Mouse (Mus musculus): ENCODE results near the gene Adh5. TPM values are rescaled to one million over a fixed set of nuclear protein-coding genes. Genes with fewer than 3 reads are reported as not detected.

Gene Adh5
- polyA plus RNA-seq, 1 experiment from 2014 or later: 169 TPM

GRCm38 (mm10) chr3:138489327-138490033, 46.6 kb downstream of the Adh5 start, which contains the start of gene Metap1:
TSS of gene Metap1 (minus strand) at chr3:138489515.
- Histone ChIP-seq H3K36me3 (ENCODE audit: control insufficient read depth, insufficient read depth, low read length) (peaks cover 15% of the 10 kb centered on the region; the same call in 1 of the 2 replicates), H3K27me3 (replicated peaks; ENCODE audit: control insufficient read depth, insufficient read depth, low read length) (no peaks in the 10 kb centered on the region), H3K4me3 (ENCODE audit: low read depth, low read length) (peak within 1 kb of the TSS; percentile 92), H3K27ac (replicated peaks; ENCODE audit: low read depth, low read length) (peak within 1 kb of the TSS; percentile 79), H3K4me1 (ENCODE audit: control insufficient read depth, insufficient read depth, low read length) (peaks cover 5% of the 10 kb centered on the region; the same call in 1 of the 2 replicates), H3K9me3 (ENCODE audit: control insufficient read depth, low read length) (no peaks in the 10 kb centered on the region), H3K9ac (ENCODE audit: low read depth, low read length) (peak within 1 kb of the TSS; percentile 89), H3K4me2 (ENCODE audit: low read depth, low read length) (peak within 1 kb of the TSS; percentile 83)
- under 1% methylated on average over 27 of the region's 65 CpGs for WGBS
- peak; percentile 99 for ATAC-seq (ENCODE audit: low read depth)
- DNase-seq (ENCODE audit: low spot score): peak; percentile 97

DNA sequence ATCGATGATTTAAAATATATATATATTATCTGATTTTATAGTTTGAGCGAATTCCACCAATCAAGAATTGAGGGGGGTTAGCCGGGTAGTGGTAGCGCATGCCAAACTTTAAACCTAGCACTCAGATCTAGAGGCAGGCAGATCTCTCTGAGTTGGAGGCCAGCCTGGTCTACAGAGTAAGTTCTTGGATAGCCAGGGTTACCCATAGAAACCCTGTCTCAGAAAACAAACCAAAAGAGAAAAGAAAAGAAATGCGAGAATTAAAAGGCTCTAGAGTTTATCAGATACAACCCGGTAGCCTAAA, 47.1 kb downstream of the Adh5 start:
- 23% methylated on average over 6 of the region's 6 CpGs for WGBS
- peak overlapping the region; percentile 89 for H3K9ac ChIP-seq (ENCODE audit: low read depth, low read length)
- no peak for ATAC-seq (ENCODE audit: low read depth)
- H3K36me3 ChIP-seq (ENCODE audit: control insufficient read depth, insufficient read depth, low read length): peaks cover 11% of the 10 kb centered on the region; the same call in 1 of the 2 replicates
- peaks cover 5% of the 10 kb centered on the region; the same call in 1 of the 2 replicates for H3K4me1 ChIP-seq (ENCODE audit: control insufficient read depth, insufficient read depth, low read length)
- H3K4me2 ChIP-seq (ENCODE audit: low read depth, low read length): peak overlapping the region; percentile 62
- H3K27me3 ChIP-seq (replicated peaks; ENCODE audit: control insufficient read depth, insufficient read depth, low read length): no peaks in the 10 kb centered on the region
- no peak for DNase-seq (ENCODE audit: low spot score)
- no peaks in the 10 kb centered on the region for H3K9me3 ChIP-seq (ENCODE audit: control insufficient read depth, low read length)
- peak overlapping the region; percentile 92 for H3K4me3 ChIP-seq (ENCODE audit: low read depth, low read length)
- no peak overlapping the region for H3K27ac ChIP-seq (replicated peaks; ENCODE audit: low read depth, low read length)

GRCm38 (mm10) chr3:138493668-138494067, 50.8 kb downstream of the Adh5 start:
- Histone ChIP-seq H3K4me3 (ENCODE audit: low read depth, low read length) (no peak overlapping the region), H3K27me3 (replicated peaks; ENCODE audit: control insufficient read depth, insufficient read depth, low read length) (no peaks in the 10 kb centered on the region), H3K9me3 (ENCODE audit: control insufficient read depth, low read length) (no peaks in the 10 kb centered on the region), H3K27ac (replicated peaks; ENCODE audit: low read depth, low read length) (no peak overlapping the region), H3K9ac (ENCODE audit: low read depth, low read length) (no peak overlapping the region), H3K4me1 (ENCODE audit: control insufficient read depth, insufficient read depth, low read length) (no peaks in the 10 kb centered on the region), H3K4me2 (ENCODE audit: low read depth, low read length) (no peak overlapping the region), H3K36me3 (ENCODE audit: control insufficient read depth, insufficient read depth, low read length) (no peaks in the 10 kb centered on the region)
- DNase-seq (ENCODE audit: low spot score) (no peak), ATAC-seq (ENCODE audit: low read depth) (no peak)
- 79% methylated on average over 3 of the region's 3 CpGs for WGBS

DNA sequence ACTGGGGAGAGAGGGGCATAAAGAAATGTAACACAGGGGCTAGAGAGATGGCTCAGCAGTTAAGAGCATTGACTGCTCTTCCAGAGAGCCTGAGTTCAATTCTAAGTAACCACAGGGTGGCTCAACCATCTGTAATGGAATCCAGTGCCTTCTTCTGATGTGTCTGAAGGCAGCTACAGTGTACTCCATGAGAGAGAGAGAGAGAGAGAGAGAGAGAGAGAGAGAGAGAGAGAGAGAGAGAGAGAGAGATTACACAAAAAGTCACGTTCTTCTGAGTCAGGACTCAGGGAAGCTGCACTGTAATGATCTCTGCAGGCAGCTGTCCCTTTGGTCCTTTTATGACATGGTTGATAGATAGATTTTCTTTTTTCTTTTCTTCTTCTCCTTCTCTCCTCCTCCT, 51.7 kb downstream of the Adh5 start:
- H3K9ac ChIP-seq (ENCODE audit: low read depth, low read length): no peak overlapping the region
- H3K36me3 ChIP-seq (ENCODE audit: control insufficient read depth, insufficient read depth, low read length): no peaks in the 10 kb centered on the region
- 29% methylated on average over 1 of the region's 1 CpGs for WGBS
- H3K4me2 ChIP-seq (ENCODE audit: low read depth, low read length): no peak overlapping the region
- no peak overlapping the region for H3K27ac ChIP-seq (replicated peaks; ENCODE audit: low read depth, low read length)
- ATAC-seq (ENCODE audit: low read depth): no peak
- no peak overlapping the region for H3K4me3 ChIP-seq (ENCODE audit: low read depth, low read length)
- no peak for DNase-seq (ENCODE audit: low spot score)
- no peaks in the 10 kb centered on the region for H3K4me1 ChIP-seq (ENCODE audit: control insufficient read depth, insufficient read depth, low read length)
- no peaks in the 10 kb centered on the region for H3K27me3 ChIP-seq (replicated peaks; ENCODE audit: control insufficient read depth, insufficient read depth, low read length)
- no peaks in the 10 kb centered on the region for H3K9me3 ChIP-seq (ENCODE audit: control insufficient read depth, low read length)

- Histone ChIP-seq H3K27ac (replicated peaks; ENCODE audit: low read depth, low read length) (no peak overlapping the region), H3K4me3 (ENCODE audit: low read depth, low read length) (no peak overlapping the region), H3K4me2 (ENCODE audit: low read depth, low read length) (no peak overlapping the region), H3K4me1 (ENCODE audit: control insufficient read depth, insufficient read depth, low read length) (no peaks in the 10 kb centered on the region), H3K36me3 (ENCODE audit: control insufficient read depth, insufficient read depth, low read length) (no peaks in the 10 kb centered on the region), H3K27me3 (replicated peaks; ENCODE audit: control insufficient read depth, insufficient read depth, low read length) (no peaks in the 10 kb centered on the region), H3K9ac (ENCODE audit: low read depth, low read length) (no peak overlapping the region), H3K9me3 (ENCODE audit: control insufficient read depth, low read length) (no peaks in the 10 kb centered on the region)
- no peak for ATAC-seq (ENCODE audit: low read depth)
- DNase-seq (ENCODE audit: low spot score): no peak
- 77% methylated on average over 11 of the region's 11 CpGs for WGBS
These were observed 52.6 kb downstream of the Adh5 start for GRCm38 (mm10) chr3:138495166-138496145.

DNA sequence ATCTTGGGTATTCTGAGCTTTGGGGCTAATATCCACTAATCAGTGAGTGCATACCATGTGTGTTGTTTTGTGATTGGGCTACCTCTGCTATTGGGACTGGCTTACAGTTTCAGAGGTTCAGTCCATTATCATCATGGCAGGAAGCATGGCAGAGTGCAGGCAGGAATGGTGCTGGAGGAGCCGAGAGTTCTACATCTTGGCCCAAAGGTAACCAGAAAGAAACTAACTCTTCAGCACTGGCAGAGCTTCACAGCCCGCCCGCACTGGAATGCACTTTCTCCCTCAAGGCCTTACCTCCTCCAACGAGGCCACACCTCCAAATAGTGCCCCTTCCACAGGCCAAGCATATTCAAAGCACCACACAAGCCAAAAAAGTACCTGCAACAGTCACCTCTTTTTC, 55.8 kb downstream of the Adh5 start:
- Histone ChIP-seq H3K4me3 (ENCODE audit: low read depth, low read length) (no peak overlapping the region), H3K9me3 (ENCODE audit: control insufficient read depth, low read length) (no peaks in the 10 kb centered on the region), H3K27ac (replicated peaks; ENCODE audit: low read depth, low read length) (no peak overlapping the region), H3K36me3 (ENCODE audit: control insufficient read depth, insufficient read depth, low read length) (no peaks in the 10 kb centered on the region), H3K4me1 (ENCODE audit: control insufficient read depth, insufficient read depth, low read length) (no peaks in the 10 kb centered on the region), H3K27me3 (replicated peaks; ENCODE audit: control insufficient read depth, insufficient read depth, low read length) (no peaks in the 10 kb centered on the region), H3K4me2 (ENCODE audit: low read depth, low read length) (no peak overlapping the region), H3K9ac (ENCODE audit: low read depth, low read length) (no peak overlapping the region)
- DNase-seq (ENCODE audit: low spot score): no peak
- no peak for ATAC-seq (ENCODE audit: low read depth)
- WGBS: 52% methylated on average over 4 of the region's 4 CpGs

GRCm38 (mm10) chr3:138499854-138500740, 57.2 kb downstream of the Adh5 start:
- Histone ChIP-seq H3K9me3 (ENCODE audit: control insufficient read depth, low read length) (no peaks in the 10 kb centered on the region), H3K27me3 (replicated peaks; ENCODE audit: control insufficient read depth, insufficient read depth, low read length) (no peaks in the 10 kb centered on the region), H3K4me1 (ENCODE audit: control insufficient read depth, insufficient read depth, low read length) (no peaks in the 10 kb centered on the region), H3K27ac (replicated peaks; ENCODE audit: low read depth, low read length) (no peak overlapping the region), H3K4me2 (ENCODE audit: low read depth, low read length) (no peak overlapping the region), H3K36me3 (ENCODE audit: control insufficient read depth, insufficient read depth, low read length) (no peaks in the 10 kb centered on the region), H3K9ac (ENCODE audit: low read depth, low read length) (no peak overlapping the region), H3K4me3 (ENCODE audit: low read depth, low read length) (no peak overlapping the region)
- ATAC-seq (ENCODE audit: low read depth): no peak
- DNase-seq (ENCODE audit: low spot score): no peak
- WGBS: 55% methylated on average over 15 of the region's 15 CpGs

- H3K27me3 ChIP-seq (replicated peaks; ENCODE audit: control insufficient read depth, insufficient read depth, low read length): no peaks in the 10 kb centered on the region
- H3K27ac ChIP-seq (replicated peaks; ENCODE audit: low read depth, low read length): no peak overlapping the region
- 86% methylated on average over 11 of the region's 11 CpGs for WGBS
- no peak overlapping the region for H3K9ac ChIP-seq (ENCODE audit: low read depth, low read length)
- ATAC-seq (ENCODE audit: low read depth) (no peak), DNase-seq (ENCODE audit: low spot score) (no peak)
- H3K4me2 ChIP-seq (ENCODE audit: low read depth, low read length): no peak overlapping the region
- no peaks in the 10 kb centered on the region for H3K9me3 ChIP-seq (ENCODE audit: control insufficient read depth, low read length)
- H3K4me3 ChIP-seq (ENCODE audit: low read depth, low read length): no peak overlapping the region
- no peaks in the 10 kb centered on the region for H3K36me3 ChIP-seq (ENCODE audit: control insufficient read depth, insufficient read depth, low read length)
- no peaks in the 10 kb centered on the region for H3K4me1 ChIP-seq (ENCODE audit: control insufficient read depth, insufficient read depth, low read length)
These were observed 60.9 kb downstream of the Adh5 start for GRCm38 (mm10) chr3:138503754-138504153.

Data from embryonic facial prominence, embryonic 14.5 days (tissue).